Mouse (Mus musculus): ENCODE measurements around the gene Mtmr3. TPM values are rescaled to one million over a fixed set of nuclear protein-coding genes. Genes with fewer than 3 reads are reported as not detected.

The Mtmr3 gene
- polyA plus RNA-seq (2012; rRNA removed): 41.4 and 53.7 TPM in 2 replicates

- DNase-seq (ENCODE audit: low read depth): peak; percentile 98
- TF ChIP-seq POLR2A (IDR thresholded peaks at IDR 0.05; ENCODE audit: borderline replicate concordance, extremely low read depth, insufficient read depth, insufficient read length, poor library complexity, severe bottlenecking) (peak; percentile 55; the same call in 1 of the 2 replicates), CTCF (IDR thresholded peaks at IDR 0.05; ENCODE audit: borderline replicate concordance, extremely low read depth, insufficient read depth, insufficient read length) (no peak)
Observed at GRCm38 (mm10) chr11:4594608-4595500, at the start of gene Mtmr3. Gene Mtmr3 (minus strand): TSS chr11:4594863.

- no peak for TF ChIP-seq CTCF (IDR thresholded peaks at IDR 0.05; ENCODE audit: borderline replicate concordance, extremely low read depth, insufficient read depth, insufficient read length)
- no peak for TF ChIP-seq POLR2A (IDR thresholded peaks at IDR 0.05; ENCODE audit: borderline replicate concordance, extremely low read depth, insufficient read depth, insufficient read length, poor library complexity, severe bottlenecking)
- DNase-seq (ENCODE audit: low read depth): no peak
Observed at GRCm38 (mm10) chr11:4643722-4644121, 49.1 kb upstream of the Mtmr3 start.

- DNase-seq (ENCODE audit: low read depth): no peak
- TF ChIP-seq CTCF (IDR thresholded peaks at IDR 0.05; ENCODE audit: borderline replicate concordance, extremely low read depth, insufficient read depth, insufficient read length) (no peak), POLR2A (IDR thresholded peaks at IDR 0.05; ENCODE audit: borderline replicate concordance, extremely low read depth, insufficient read depth, insufficient read length, poor library complexity, severe bottlenecking) (no peak)
Observed at GRCm38 (mm10) chr11:4641185-4641584, 46.5 kb upstream of the Mtmr3 start.

- DNase-seq (ENCODE audit: low read depth): no peak
- TF ChIP-seq CTCF (IDR thresholded peaks at IDR 0.05; ENCODE audit: borderline replicate concordance, extremely low read depth, insufficient read depth, insufficient read length) (no peak), POLR2A (IDR thresholded peaks at IDR 0.05; ENCODE audit: borderline replicate concordance, extremely low read depth, insufficient read depth, insufficient read length, poor library complexity, severe bottlenecking) (no peak)
Observed at GRCm38 (mm10) chr11:4638261-4638660, 43.6 kb upstream of the Mtmr3 start.

- peak; percentile 93 for DNase-seq (ENCODE audit: low read depth)
- TF ChIP-seq POLR2A (IDR thresholded peaks at IDR 0.05; ENCODE audit: borderline replicate concordance, extremely low read depth, insufficient read depth, insufficient read length, poor library complexity, severe bottlenecking): peak; percentile 27; the same call in 1 of the 2 replicates
- no peak; the same call in 1 of the 2 replicates for TF ChIP-seq CTCF (IDR thresholded peaks at IDR 0.05; ENCODE audit: borderline replicate concordance, extremely low read depth, insufficient read depth, insufficient read length)
Observed at GRCm38 (mm10) chr11:4637534-4638234, 43.0 kb upstream of the Mtmr3 start, which contains the start of gene Ascc2. Gene Ascc2 (plus strand): TSS chr11:4637747.

GRCm38 (mm10) chr11:4636782-4637342, 42.2 kb upstream of the Mtmr3 start:
- DNase-seq (ENCODE audit: low read depth): no peak
- no peak for TF ChIP-seq POLR2A (IDR thresholded peaks at IDR 0.05; ENCODE audit: borderline replicate concordance, extremely low read depth, insufficient read depth, insufficient read length, poor library complexity, severe bottlenecking)
- no peak for TF ChIP-seq CTCF (IDR thresholded peaks at IDR 0.05; ENCODE audit: borderline replicate concordance, extremely low read depth, insufficient read depth, insufficient read length)

GRCm38 (mm10) chr11:4634395-4634794, 39.7 kb upstream of the Mtmr3 start:
- TF ChIP-seq POLR2A (IDR thresholded peaks at IDR 0.05; ENCODE audit: borderline replicate concordance, extremely low read depth, insufficient read depth, insufficient read length, poor library complexity, severe bottlenecking) (no peak), CTCF (IDR thresholded peaks at IDR 0.05; ENCODE audit: borderline replicate concordance, extremely low read depth, insufficient read depth, insufficient read length) (no peak)
- no peak for DNase-seq (ENCODE audit: low read depth)

GRCm38 (mm10) chr11:4633420-4633819, 38.8 kb upstream of the Mtmr3 start:
- no peak for DNase-seq (ENCODE audit: low read depth)
- TF ChIP-seq POLR2A (IDR thresholded peaks at IDR 0.05; ENCODE audit: borderline replicate concordance, extremely low read depth, insufficient read depth, insufficient read length, poor library complexity, severe bottlenecking) (no peak), CTCF (IDR thresholded peaks at IDR 0.05; ENCODE audit: borderline replicate concordance, extremely low read depth, insufficient read depth, insufficient read length) (no peak)

GRCm38 (mm10) chr11:4629861-4630280, 35.2 kb upstream of the Mtmr3 start:
- TF ChIP-seq POLR2A (IDR thresholded peaks at IDR 0.05; ENCODE audit: borderline replicate concordance, extremely low read depth, insufficient read depth, insufficient read length, poor library complexity, severe bottlenecking) (no peak), CTCF (IDR thresholded peaks at IDR 0.05; ENCODE audit: borderline replicate concordance, extremely low read depth, insufficient read depth, insufficient read length) (no peak)
- peak; percentile 45 for DNase-seq (ENCODE audit: low read depth)

GRCm38 (mm10) chr11:4627636-4628035, 33.0 kb upstream of the Mtmr3 start:
- TF ChIP-seq CTCF (IDR thresholded peaks at IDR 0.05; ENCODE audit: borderline replicate concordance, extremely low read depth, insufficient read depth, insufficient read length): no peak
- no peak for TF ChIP-seq POLR2A (IDR thresholded peaks at IDR 0.05; ENCODE audit: borderline replicate concordance, extremely low read depth, insufficient read depth, insufficient read length, poor library complexity, severe bottlenecking)
- no peak for DNase-seq (ENCODE audit: low read depth)

GRCm38 (mm10) chr11:4625931-4626330, 31.3 kb upstream of the Mtmr3 start:
- TF ChIP-seq POLR2A (IDR thresholded peaks at IDR 0.05; ENCODE audit: borderline replicate concordance, extremely low read depth, insufficient read depth, insufficient read length, poor library complexity, severe bottlenecking): no peak
- no peak for TF ChIP-seq CTCF (IDR thresholded peaks at IDR 0.05; ENCODE audit: borderline replicate concordance, extremely low read depth, insufficient read depth, insufficient read length)
- peak; percentile 58 for DNase-seq (ENCODE audit: low read depth)

Data from brain, embryonic 14.5 days (tissue).